Mouse (Mus musculus): ENCODE results near the gene Usp38.

DNA sequence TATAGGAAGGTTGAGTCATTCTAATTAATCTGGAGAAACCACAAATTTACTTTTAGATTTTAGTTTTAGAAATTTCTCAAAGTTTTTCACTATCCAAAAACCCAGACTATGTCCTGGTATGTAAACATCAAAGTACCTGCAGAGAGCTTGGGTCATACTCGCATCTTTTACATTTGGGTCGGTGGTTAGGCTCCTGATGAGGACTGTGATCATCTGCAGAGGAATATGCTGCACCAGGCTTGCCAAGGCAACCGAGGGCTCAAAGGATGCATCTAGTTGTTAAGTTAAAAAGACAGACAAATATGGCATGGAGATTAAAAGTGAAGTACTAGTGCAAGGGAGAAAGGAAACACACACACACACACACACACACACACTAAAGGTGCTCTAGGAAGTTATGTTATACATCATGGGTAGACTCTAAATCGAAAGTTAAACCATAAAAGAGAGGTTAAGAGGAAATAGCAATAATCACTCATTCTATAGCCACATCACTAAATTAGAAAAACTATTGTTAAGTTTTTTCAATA is 2.6 kb downstream of the Usp38 start:
- no peak for TF ChIP-seq CTCF (IDR thresholded peaks at IDR 0.05; ENCODE audit: low read depth, low read length)
- no peak for TF ChIP-seq POLR2A (IDR thresholded peaks at IDR 0.05; ENCODE audit: extremely low read depth, insufficient read depth, low read length)

Data from liver, adult 2 months (tissue).